ENCODE assay signal across 8 mouse cellular contexts in genomic region chr17:8487824-8488223, GRCm38 (mm10). TPM values are rescaled to one million over a fixed set of nuclear protein-coding genes. Genes with fewer than 3 reads are reported as not detected.
DNase-seq lines count a peak whose midpoint lies in the region; ATAC-seq and TF ChIP-seq lines count a peak whose summit lies in the region.

No protein-coding gene starts in this region.

- H3K27me3 ChIP-seq in embryonic facial prominence, embryonic 13.5 days = no peaks in the 10 kb centered on the region
- H3K27me3 ChIP-seq in embryonic facial prominence, embryonic 10.5 days (replicated peaks; ENCODE audit: low read depth, poor library complexity, severe bottlenecking) = no peaks in the 10 kb centered on the region
- H3K27me3 ChIP-seq in liver, embryonic 11.5 days (replicated peaks; ENCODE audit: control insufficient read depth, insufficient read depth, low read length) = no peaks in the 10 kb centered on the region; the same call in 1 of the 2 replicates

- no peaks in the 10 kb centered on the region for H3K36me3 ChIP-seq in embryonic facial prominence, embryonic 13.5 days
- H3K36me3 ChIP-seq in embryonic facial prominence, embryonic 10.5 days (replicated peaks) = no peaks in the 10 kb centered on the region
- H3K36me3 ChIP-seq in liver, embryonic 11.5 days (ENCODE audit: control insufficient read depth, insufficient read depth, low read length) = no peaks in the 10 kb centered on the region

- WGBS in embryonic facial prominence, embryonic 13.5 days = 52% methylated on average over 12 of the region's 12 CpGs
- 67% methylated on average over 12 of the region's 12 CpGs for WGBS in embryonic facial prominence, embryonic 10.5 days
- WGBS in olfactory bulb, adult 2 months = 27% methylated on average over 12 of the region's 12 CpGs
- WGBS in liver, embryonic 11.5 days = 63% methylated on average over 12 of the region's 12 CpGs

- no peak for ATAC-seq in embryonic facial prominence, embryonic 13.5 days (ENCODE audit: insufficient number of reproducible peaks, insufficient read depth, low FRiP score, low TSS enrichment, low read depth)
- ATAC-seq in liver, embryonic 11.5 days (replicated peaks; ENCODE audit: low FRiP score) = no peak

- H3K9ac ChIP-seq in embryonic facial prominence, embryonic 13.5 days = no peak overlapping the region
- H3K9ac ChIP-seq in liver, embryonic 11.5 days (ENCODE audit: low read depth, low read length) = no peak overlapping the region

- no peak for TF ChIP-seq CTCF in brain, embryonic 14.5 days (IDR thresholded peaks at IDR 0.05; ENCODE audit: borderline replicate concordance, extremely low read depth, insufficient read depth, insufficient read length)
- TF ChIP-seq CTCF in olfactory bulb, adult 2 months (IDR thresholded peaks at IDR 0.05; ENCODE audit: insufficient read depth, low read depth, low read length) = no peak

- peak overlapping the region; percentile 28; the same call in 1 of the 2 replicates for H3K4me2 ChIP-seq in embryonic facial prominence, embryonic 13.5 days
- no peak overlapping the region for H3K4me2 ChIP-seq in liver, embryonic 11.5 days

- intact Hi-C loops in gastrocnemius, postnatal 14 days (cut with DNase I; ENCODE audit: low total_unique reads) = no loop called here

- H3K9me3 ChIP-seq in embryonic facial prominence, embryonic 13.5 days = no peaks in the 10 kb centered on the region
- no peaks in the 10 kb centered on the region for H3K9me3 ChIP-seq in embryonic facial prominence, embryonic 10.5 days
- no peaks in the 10 kb centered on the region for H3K9me3 ChIP-seq in liver, embryonic 11.5 days (ENCODE audit: control insufficient read depth, low read length)

- H3K4me1 ChIP-seq in embryonic facial prominence, embryonic 13.5 days = no peaks in the 10 kb centered on the region
- no peaks in the 10 kb centered on the region for H3K4me1 ChIP-seq in embryonic facial prominence, embryonic 10.5 days
- peaks cover 8% of the 10 kb centered on the region for H3K4me1 ChIP-seq in olfactory bulb, adult 2 months (ENCODE audit: control insufficient read depth, insufficient read depth, low read length)
- no peaks in the 10 kb centered on the region for H3K4me1 ChIP-seq in liver, embryonic 11.5 days (replicated peaks; ENCODE audit: control insufficient read depth, insufficient read depth, low read length)

- no peak for TF ChIP-seq POLR2A in brain, embryonic 14.5 days (IDR thresholded peaks at IDR 0.05; ENCODE audit: borderline replicate concordance, extremely low read depth, insufficient read depth, insufficient read length, poor library complexity, severe bottlenecking)
- TF ChIP-seq POLR2A in olfactory bulb, adult 2 months (IDR thresholded peaks at IDR 0.05; ENCODE audit: insufficient read depth, low read depth, low read length) = 0 out of 2 replicates have a peak, but pooled peaks have one; percentile 15

- H3K27ac ChIP-seq in embryonic facial prominence, embryonic 13.5 days = no peak overlapping the region
- no peak overlapping the region for H3K27ac ChIP-seq in embryonic facial prominence, embryonic 10.5 days (replicated peaks)
- 0 out of 2 replicates have a peak overlapping the region, but pooled peaks have one; percentile 29 for H3K27ac ChIP-seq in olfactory bulb, adult 2 months (ENCODE audit: insufficient read depth, low read depth, low read length)
- H3K27ac ChIP-seq in liver, embryonic 11.5 days (ENCODE audit: low read depth, low read length) = no peak overlapping the region

- no peak overlapping the region for H3K4me3 ChIP-seq in embryonic facial prominence, embryonic 13.5 days
- no peak overlapping the region for H3K4me3 ChIP-seq in embryonic facial prominence, embryonic 10.5 days
- no peak overlapping the region for H3K4me3 ChIP-seq in olfactory bulb, adult 2 months (ENCODE audit: insufficient read depth, low read depth, low read length)
- H3K4me3 ChIP-seq in liver, embryonic 11.5 days (ENCODE audit: low read depth, low read length) = no peak overlapping the region

- DNase-seq in embryonic facial prominence, embryonic 10.5 days (ENCODE audit: low spot score) = no peak
- DNase-seq in brain, embryonic 14.5 days (ENCODE audit: low read depth) = peak; percentile 70
- DNase-seq in gastrocnemius, postnatal 14 days = peak; percentile 43
- DNase-seq in layer of hippocampus, postnatal 14 days (ENCODE audit: low spot score in 2 of 2) = peak; percentile 87 to 95
- no peak for DNase-seq in spleen, adult 18-20 months
- DNase-seq in liver, embryonic 11.5 days (ENCODE audit: low spot score) = no peak

RNA-seq across cellular contexts. Expression of gene Pde10a, which starts 37.3 kb away (rescaled TPM):
- 6.2 and 6.3 TPM in 2 replicates for polyA plus RNA-seq in embryonic facial prominence, embryonic 13.5 days (2015; fragmentation: Nextera tagmentation; extraction: Ambion mirVana)
- 2.2 and 3.0 TPM in 2 replicates for polyA plus RNA-seq in embryonic facial prominence, embryonic 10.5 days (2016; fragmentation: Nextera tagmentation; extraction: Ambion mirVana)
- 33.0 and 33.4 TPM in 2 replicates for polyA plus RNA-seq in brain, embryonic 14.5 days (2012; rRNA removed)
- 1 to 10 TPM; 5.2 to 6.5 TPM for total RNA-seq in gastrocnemius, postnatal 14 days (2021)
- 10 to 100 TPM; 66.5 to 67.2 TPM for total RNA-seq in layer of hippocampus, postnatal 14 days (2021)
- not detected in 2 replicates for polyA plus RNA-seq in olfactory bulb, adult 2 months (2012; ENCODE audit: insufficient read depth, insufficient read length, low replicate concordance, missing spikeins)
- polyA plus RNA-seq in liver, embryonic 11.5 days (2014; fragmentation: Nextera tagmentation; extraction: Ambion mirVana) = 1.4 and 1.8 TPM in 2 replicates

RNA-seq across cellular contexts. Expression of gene T, which starts 53.6 kb away (rescaled TPM):
- 0.99 and 1.0 TPM in 2 replicates for polyA plus RNA-seq in embryonic facial prominence, embryonic 13.5 days (2015; fragmentation: Nextera tagmentation; extraction: Ambion mirVana)
- polyA plus RNA-seq in embryonic facial prominence, embryonic 10.5 days (2016; fragmentation: Nextera tagmentation; extraction: Ambion mirVana) = 0.39 and 0.59 TPM in 2 replicates
- polyA plus RNA-seq in brain, embryonic 14.5 days (2012; rRNA removed) = 1.4 and 2.3 TPM in 2 replicates
- not detected for total RNA-seq in gastrocnemius, postnatal 14 days (2021)
- total RNA-seq in layer of hippocampus, postnatal 14 days (2021) = not detected
- not detected in 2 replicates for polyA plus RNA-seq in olfactory bulb, adult 2 months (2012; ENCODE audit: insufficient read depth, insufficient read length, low replicate concordance, missing spikeins)
- not detected in 2 replicates for polyA plus RNA-seq in liver, embryonic 11.5 days (2014; fragmentation: Nextera tagmentation; extraction: Ambion mirVana)

Comparison
In these comparisons a context has a peak if more than half of its experiments do, and no peak if none do; other contexts are left out.
1. DNase-seq: peak in brain, embryonic 14.5 days (single experiment), gastrocnemius, postnatal 14 days (single experiment) and layer of hippocampus, postnatal 14 days (2 of 2); none in embryonic facial prominence, embryonic 10.5 days (single experiment), spleen, adult 18-20 months (0 of 2) and liver, embryonic 11.5 days (single experiment).